Mouse (Mus musculus): ENCODE data around the gene Psmd2. TPM values are rescaled to one million over a fixed set of nuclear protein-coding genes. Genes with fewer than 3 reads are reported as not detected.

Psmd2 gene
- polyA plus RNA-seq, 1 experiment from 2014 or later, result 341 TPM

DNA sequence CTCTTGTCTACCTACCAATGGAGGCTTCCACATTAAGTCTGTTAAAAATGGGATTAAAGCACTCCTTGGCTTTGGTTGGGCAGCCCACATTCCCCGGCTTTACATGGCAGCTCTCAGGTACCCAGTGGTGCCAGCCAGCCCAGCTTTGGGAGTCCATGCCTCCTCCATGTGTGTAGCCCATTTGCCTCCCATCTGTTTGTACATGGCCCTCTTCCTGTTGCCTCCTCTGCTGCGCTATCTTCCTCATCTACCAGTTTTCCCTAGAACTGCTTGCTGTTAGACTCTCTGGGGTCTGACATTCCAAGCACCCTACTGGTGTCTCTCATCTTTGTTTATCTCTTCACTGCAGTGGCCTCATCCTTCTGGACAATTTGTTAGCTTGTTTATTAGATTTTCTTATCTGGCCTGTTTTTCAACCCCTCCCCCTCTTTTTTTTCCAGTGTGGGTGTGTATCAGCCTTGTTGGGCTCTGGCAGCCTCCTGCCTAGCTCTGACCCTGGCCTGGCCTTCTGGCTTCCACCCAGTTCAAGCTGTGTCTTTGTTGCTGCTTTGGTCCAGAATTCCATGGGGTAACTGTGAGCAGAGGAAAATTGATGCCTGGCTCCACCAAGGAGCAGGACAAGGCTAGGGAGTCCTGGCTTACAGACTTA lies 55.1 kb downstream of the Psmd2 start:
- H3K9ac ChIP-seq, result no peak overlapping the region
- WGBS, result 84% methylated on average over 2 of the region's 2 CpGs
- no peaks in the 10 kb centered on the region for H3K27me3 ChIP-seq
- H3K27ac ChIP-seq, result no peak overlapping the region
- no peak overlapping the region for H3K4me3 ChIP-seq
- no peak overlapping the region for H3K4me2 ChIP-seq
- peaks cover 12% of the 10 kb centered on the region for H3K4me1 ChIP-seq
- no peaks in the 10 kb centered on the region for H3K9me3 ChIP-seq
- peaks cover 3% of the 10 kb centered on the region; the same call in 1 of the 2 replicates for H3K36me3 ChIP-seq
- ATAC-seq (ENCODE audit: borderline replicate concordance, extremely low read depth, low FRiP score, low TSS enrichment), result no peak

DNA sequence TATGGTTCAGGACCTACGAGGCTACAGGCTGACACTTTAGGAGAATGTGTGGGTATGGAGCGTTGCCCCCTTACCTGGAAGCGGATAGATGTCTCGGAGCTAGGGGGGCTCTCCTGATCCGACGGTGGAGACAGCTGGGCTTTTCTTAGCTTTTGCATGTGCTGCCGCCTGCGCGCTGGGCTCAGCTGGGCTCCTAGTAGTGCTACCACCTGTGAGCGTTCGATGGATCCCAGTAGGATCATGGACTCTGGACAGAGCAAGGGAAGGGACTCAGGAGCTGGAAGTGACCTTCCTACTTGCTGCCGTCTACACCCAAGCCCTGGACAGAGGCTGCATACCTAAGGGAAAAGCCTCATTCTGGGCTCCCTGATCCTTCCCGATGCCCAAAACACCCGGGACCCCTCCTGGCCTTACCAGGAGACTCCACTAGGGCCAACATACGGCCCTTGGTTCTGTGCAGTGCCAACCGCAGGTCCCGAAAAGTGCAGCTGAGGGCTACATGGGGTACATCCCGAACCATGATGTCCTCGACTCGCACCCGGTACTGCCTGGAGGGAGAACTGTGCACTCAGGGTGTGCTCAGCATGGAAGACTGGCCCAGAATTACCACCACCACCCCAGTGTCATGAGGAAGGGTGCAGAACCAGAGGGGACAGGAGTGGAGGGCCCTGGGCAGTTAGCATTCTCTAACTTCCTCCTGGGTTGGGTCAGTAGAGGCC lies 56.9 kb downstream of the Psmd2 start:
- Histone ChIP-seq H3K4me1 (no peaks in the 10 kb centered on the region), H3K4me3 (no peak overlapping the region), H3K4me2 (no peak overlapping the region), H3K9me3 (no peaks in the 10 kb centered on the region), H3K36me3 (peaks cover 3% of the 10 kb centered on the region; the same call in 1 of the 2 replicates), H3K27ac (no peak overlapping the region), H3K9ac (no peak overlapping the region), H3K27me3 (no peaks in the 10 kb centered on the region)
- 92% methylated on average over 21 of the region's 21 CpGs for WGBS
- ATAC-seq (ENCODE audit: borderline replicate concordance, extremely low read depth, low FRiP score, low TSS enrichment), result no peak

DNA sequence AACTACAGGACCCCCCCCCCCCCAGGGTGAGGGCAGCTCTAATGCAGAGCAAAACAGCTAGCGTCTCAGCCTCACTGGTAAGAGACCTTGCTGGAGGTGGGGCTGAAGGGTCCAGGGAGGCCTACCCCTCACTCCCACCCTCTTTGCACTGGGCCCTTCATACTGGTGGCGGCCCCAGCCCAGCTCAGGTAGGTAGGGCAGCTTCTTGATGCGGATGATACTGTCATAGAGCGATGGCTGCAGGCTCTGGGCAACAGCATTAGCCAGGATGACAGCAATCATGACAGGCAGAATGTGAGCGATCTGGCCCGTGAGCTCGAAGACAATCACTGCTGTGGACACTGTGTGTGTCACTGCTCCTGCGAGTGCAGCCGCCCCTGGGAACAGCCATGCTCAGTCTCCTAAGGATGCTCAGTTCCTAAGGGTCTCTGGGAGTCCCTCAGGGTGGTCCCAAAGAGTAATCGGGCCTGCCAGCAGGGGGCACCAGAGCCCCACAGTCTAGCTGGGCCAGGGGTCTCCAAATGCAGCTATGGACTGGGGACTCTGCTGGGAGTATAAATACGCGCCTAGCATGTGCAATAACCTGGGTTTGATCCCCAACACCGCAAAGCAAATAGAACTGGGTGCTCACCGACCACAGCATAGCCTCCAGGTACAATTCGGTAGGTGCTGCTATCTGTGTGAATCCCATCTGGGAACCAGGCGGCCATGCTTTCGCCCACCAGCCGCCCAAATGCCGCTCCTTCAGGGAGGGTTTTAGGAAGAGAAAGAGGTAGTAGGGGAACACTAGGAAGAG lies 57.7 kb downstream of the Psmd2 start:
- H3K27me3 ChIP-seq, result no peaks in the 10 kb centered on the region
- ATAC-seq (ENCODE audit: borderline replicate concordance, extremely low read depth, low FRiP score, low TSS enrichment), result peak; percentile 29; the same call in 1 of the 2 replicates
- H3K36me3 ChIP-seq, result peaks cover 3% of the 10 kb centered on the region; the same call in 1 of the 2 replicates

DNA sequence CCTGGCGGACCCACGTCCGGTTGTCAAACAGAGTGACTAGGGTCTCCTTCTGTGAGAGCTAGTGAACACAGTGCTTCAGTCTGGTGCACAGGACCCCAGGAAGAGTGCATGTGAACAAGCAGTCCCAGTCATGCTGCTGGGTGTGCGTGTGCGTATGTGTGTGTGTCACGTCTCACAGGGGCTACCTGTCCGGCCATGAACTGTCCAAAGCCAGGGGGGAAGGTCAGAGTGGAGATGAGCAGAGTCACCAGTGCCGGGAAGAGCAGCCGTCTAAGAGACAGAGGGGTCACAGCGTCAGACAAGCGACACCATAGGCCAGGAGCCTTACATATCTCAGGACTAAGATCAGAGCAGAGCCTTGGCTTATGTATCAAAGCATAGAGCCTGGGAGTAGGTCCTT lies 58.9 kb downstream of the Psmd2 start:
- no peaks in the 10 kb centered on the region for H3K9me3 ChIP-seq
- no peak overlapping the region for H3K27ac ChIP-seq
- H3K36me3 ChIP-seq, result peaks cover 3% of the 10 kb centered on the region; the same call in 1 of the 2 replicates
- 93% methylated on average over 11 of the region's 11 CpGs for WGBS
- H3K4me3 ChIP-seq, result no peak overlapping the region
- no peak overlapping the region for H3K9ac ChIP-seq
- no peak overlapping the region for H3K4me2 ChIP-seq
- no peaks in the 10 kb centered on the region for H3K27me3 ChIP-seq
- ATAC-seq (ENCODE audit: borderline replicate concordance, extremely low read depth, low FRiP score, low TSS enrichment), result no peak
- H3K4me1 ChIP-seq, result peaks cover 9% of the 10 kb centered on the region

More for the DNA sequence above, 57.7 kb downstream of the Psmd2 start:
- H3K4me2 ChIP-seq, result no peak overlapping the region
- H3K4me1 ChIP-seq, result no peaks in the 10 kb centered on the region
- no peak overlapping the region for H3K4me3 ChIP-seq
- no peak overlapping the region for H3K9ac ChIP-seq
- no peak overlapping the region for H3K27ac ChIP-seq
- H3K9me3 ChIP-seq, result no peaks in the 10 kb centered on the region
- WGBS, result 73% methylated on average over 19 of the region's 19 CpGs

DNA sequence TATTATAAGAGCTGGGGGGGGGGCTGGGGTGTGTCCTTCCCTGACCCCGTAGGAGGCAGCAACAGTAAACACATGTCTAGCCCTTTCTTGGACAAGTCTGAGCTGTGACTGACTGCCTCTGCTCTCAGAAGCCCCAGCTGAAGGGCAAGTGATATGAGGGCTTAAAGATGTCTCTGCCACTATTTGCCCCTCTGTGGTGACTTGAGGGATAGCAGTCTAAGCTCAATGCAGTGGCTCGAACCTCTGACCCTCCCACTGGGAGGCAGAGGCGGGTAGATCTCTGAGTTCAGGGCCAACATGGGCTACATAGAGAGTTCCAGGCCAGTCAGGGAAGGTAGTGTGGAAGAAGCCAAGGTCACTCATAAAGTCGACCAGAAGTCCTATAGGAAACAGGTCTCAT lies 59.4 kb downstream of the Psmd2 start:
- Histone ChIP-seq H3K4me1 (peaks cover 12% of the 10 kb centered on the region), H3K4me3 (no peak overlapping the region), H3K27me3 (no peaks in the 10 kb centered on the region), H3K4me2 (no peak overlapping the region), H3K9ac (no peak overlapping the region), H3K9me3 (no peaks in the 10 kb centered on the region), H3K36me3 (peaks cover 3% of the 10 kb centered on the region; the same call in 1 of the 2 replicates), H3K27ac (no peak overlapping the region)
- no peak for ATAC-seq (ENCODE audit: borderline replicate concordance, extremely low read depth, low FRiP score, low TSS enrichment)
- WGBS, result 74% methylated on average over 4 of the region's 4 CpGs

DNA sequence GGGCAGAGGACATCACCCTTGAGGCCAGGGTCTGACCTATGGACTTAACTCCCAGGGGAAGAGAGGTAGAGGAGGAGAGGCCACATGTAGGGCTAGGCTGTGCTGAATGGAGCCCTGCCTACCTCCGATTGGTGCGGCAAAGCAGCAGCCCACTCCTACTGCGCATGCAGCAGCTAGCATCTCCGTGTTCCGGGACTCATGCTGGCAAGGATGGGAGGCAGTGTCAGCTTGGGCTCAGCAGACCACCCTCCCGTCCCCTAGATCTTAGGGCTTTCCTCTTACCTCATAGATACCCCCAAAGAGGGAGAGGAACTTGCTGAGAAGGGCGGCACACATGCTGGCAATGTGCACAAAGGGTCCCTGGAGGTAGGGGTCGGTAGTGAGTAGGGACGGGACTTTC lies 60.7 kb downstream of the Psmd2 start:
- ATAC-seq (ENCODE audit: borderline replicate concordance, extremely low read depth, low FRiP score, low TSS enrichment), result no peak
- 76% methylated on average over 9 of the region's 9 CpGs for WGBS
- Histone ChIP-seq H3K36me3 (peaks cover 3% of the 10 kb centered on the region; the same call in 1 of the 2 replicates), H3K4me1 (peaks cover 22% of the 10 kb centered on the region), H3K4me2 (no peak overlapping the region), H3K9ac (no peak overlapping the region), H3K4me3 (no peak overlapping the region), H3K27me3 (no peaks in the 10 kb centered on the region), H3K9me3 (no peaks in the 10 kb centered on the region), H3K27ac (no peak overlapping the region)

DNA sequence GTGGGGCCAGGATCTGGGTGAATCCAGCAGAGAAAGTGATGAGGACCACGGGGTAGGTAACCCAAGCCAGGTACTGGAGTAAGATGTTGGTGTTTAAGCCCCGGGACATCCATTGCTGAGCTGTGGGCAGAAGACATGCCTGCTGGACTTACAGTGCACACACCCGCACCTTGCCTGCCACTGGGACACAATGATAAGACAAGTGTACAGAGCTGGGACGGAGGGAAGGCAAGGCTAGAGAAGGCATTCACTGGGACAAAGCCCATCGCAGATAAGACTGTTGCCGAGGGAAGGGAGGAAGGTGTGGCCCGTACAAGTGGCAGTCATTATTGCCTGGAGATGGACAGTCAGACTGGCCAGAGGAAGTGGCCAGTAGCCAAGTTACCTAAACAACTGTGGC lies 61.4 kb downstream of the Psmd2 start:
- H3K4me2 ChIP-seq, result no peak overlapping the region
- H3K4me1 ChIP-seq, result peaks cover 23% of the 10 kb centered on the region
- no peak overlapping the region for H3K4me3 ChIP-seq
- H3K36me3 ChIP-seq, result peaks cover 3% of the 10 kb centered on the region; the same call in 1 of the 2 replicates
- H3K9ac ChIP-seq, result no peak overlapping the region
- no peaks in the 10 kb centered on the region for H3K27me3 ChIP-seq
- no peaks in the 10 kb centered on the region for H3K9me3 ChIP-seq
- WGBS, result 79% methylated on average over 7 of the region's 7 CpGs
- no peak for ATAC-seq (ENCODE audit: borderline replicate concordance, extremely low read depth, low FRiP score, low TSS enrichment)
- no peak overlapping the region for H3K27ac ChIP-seq

MicroRNAs encoded within 50 kb of the gene (microRNA counts, 519-probe panel; counts per million panel counts)
- 2,373 counts per million, percentile 40 among the panel's probes with 10 or more counts for microRNA mmu-miR-1224

Small RNA genes lying within 50 kb of the gene (microRNA-seq; reads per million reads assigned to microRNA genes)
- gene Mir1224, result 0.93 reads per million

Other genes with a start within 250 kb of the Psmd2 start
- 54.9 and 67.1 TPM in 2 replicates for gene Abcc5, start 225.3 kb upstream of the Psmd2 start, polyA plus RNA-seq (2015; fragmentation: Nextera tagmentation; extraction: Ambion mirVana)
- gene Eif2b5, start 152.8 kb upstream of the Psmd2 start, polyA plus RNA-seq (2015; fragmentation: Nextera tagmentation; extraction: Ambion mirVana), result 106 TPM in 2 replicates
- 17.4 and 21.7 TPM in 2 replicates for gene Dvl3, start 134.7 kb upstream of the Psmd2 start, polyA plus RNA-seq (2015; fragmentation: Nextera tagmentation; extraction: Ambion mirVana)
- gene Ap2m1, start 116.2 kb upstream of the Psmd2 start, polyA plus RNA-seq (2015; fragmentation: Nextera tagmentation; extraction: Ambion mirVana), result 615 and 636 TPM in 2 replicates
- 53.0 and 57.9 TPM in 2 replicates for gene Abcf3, start 103.1 kb upstream of the Psmd2 start, polyA plus RNA-seq (2015; fragmentation: Nextera tagmentation; extraction: Ambion mirVana)
- 0.39 and 0.94 TPM in 2 replicates for gene Vwa5b2, start 62.2 kb upstream of the Psmd2 start, polyA plus RNA-seq (2015; fragmentation: Nextera tagmentation; extraction: Ambion mirVana)
- 28.4 and 29.0 TPM in 2 replicates for gene Eef1akmt4, start 40.1 kb upstream of the Psmd2 start, polyA plus RNA-seq (2015; fragmentation: Nextera tagmentation; extraction: Ambion mirVana)
- gene Gm49333, start 40.0 kb upstream of the Psmd2 start, polyA plus RNA-seq (2015; fragmentation: Nextera tagmentation; extraction: Ambion mirVana), result not detected in 2 replicates
- gene Alg3, start 39.9 kb upstream of the Psmd2 start, polyA plus RNA-seq (2015; fragmentation: Nextera tagmentation; extraction: Ambion mirVana), result 32.8 and 34.4 TPM in 2 replicates
- 0.93 and 1.1 TPM in 2 replicates for gene Camk2n2, start 30.4 kb upstream of the Psmd2 start, polyA plus RNA-seq (2015; fragmentation: Nextera tagmentation; extraction: Ambion mirVana)
- gene Ece2, start 21.8 kb upstream of the Psmd2 start, polyA plus RNA-seq (2015; fragmentation: Nextera tagmentation; extraction: Ambion mirVana), result 2.4 and 3.2 TPM in 2 replicates
- gene Eif4g1, start 16.7 kb downstream of the Psmd2 start, polyA plus RNA-seq (2015; fragmentation: Nextera tagmentation; extraction: Ambion mirVana), result 170 and 177 TPM in 2 replicates
- 4.9 and 6.3 TPM in 2 replicates for gene Fam131a, start 41.6 kb downstream of the Psmd2 start, polyA plus RNA-seq (2015; fragmentation: Nextera tagmentation; extraction: Ambion mirVana)
- gene Polr2h, start 66.0 kb downstream of the Psmd2 start, polyA plus RNA-seq (2015; fragmentation: Nextera tagmentation; extraction: Ambion mirVana), result 86.6 and 101 TPM in 2 replicates
- gene Clcn2, start 66.1 kb downstream of the Psmd2 start, polyA plus RNA-seq (2015; fragmentation: Nextera tagmentation; extraction: Ambion mirVana), result 7.2 and 8.6 TPM in 2 replicates
- gene Chrd, start 81.5 kb downstream of the Psmd2 start, polyA plus RNA-seq (2015; fragmentation: Nextera tagmentation; extraction: Ambion mirVana), result 3.8 and 4.1 TPM in 2 replicates
- gene Thpo, start 82.9 kb downstream of the Psmd2 start, polyA plus RNA-seq (2015; fragmentation: Nextera tagmentation; extraction: Ambion mirVana), result 0.51 and 0.68 TPM in 2 replicates